ENCODE assay signal across 8 mouse cellular contexts in the genomic region with DNA sequence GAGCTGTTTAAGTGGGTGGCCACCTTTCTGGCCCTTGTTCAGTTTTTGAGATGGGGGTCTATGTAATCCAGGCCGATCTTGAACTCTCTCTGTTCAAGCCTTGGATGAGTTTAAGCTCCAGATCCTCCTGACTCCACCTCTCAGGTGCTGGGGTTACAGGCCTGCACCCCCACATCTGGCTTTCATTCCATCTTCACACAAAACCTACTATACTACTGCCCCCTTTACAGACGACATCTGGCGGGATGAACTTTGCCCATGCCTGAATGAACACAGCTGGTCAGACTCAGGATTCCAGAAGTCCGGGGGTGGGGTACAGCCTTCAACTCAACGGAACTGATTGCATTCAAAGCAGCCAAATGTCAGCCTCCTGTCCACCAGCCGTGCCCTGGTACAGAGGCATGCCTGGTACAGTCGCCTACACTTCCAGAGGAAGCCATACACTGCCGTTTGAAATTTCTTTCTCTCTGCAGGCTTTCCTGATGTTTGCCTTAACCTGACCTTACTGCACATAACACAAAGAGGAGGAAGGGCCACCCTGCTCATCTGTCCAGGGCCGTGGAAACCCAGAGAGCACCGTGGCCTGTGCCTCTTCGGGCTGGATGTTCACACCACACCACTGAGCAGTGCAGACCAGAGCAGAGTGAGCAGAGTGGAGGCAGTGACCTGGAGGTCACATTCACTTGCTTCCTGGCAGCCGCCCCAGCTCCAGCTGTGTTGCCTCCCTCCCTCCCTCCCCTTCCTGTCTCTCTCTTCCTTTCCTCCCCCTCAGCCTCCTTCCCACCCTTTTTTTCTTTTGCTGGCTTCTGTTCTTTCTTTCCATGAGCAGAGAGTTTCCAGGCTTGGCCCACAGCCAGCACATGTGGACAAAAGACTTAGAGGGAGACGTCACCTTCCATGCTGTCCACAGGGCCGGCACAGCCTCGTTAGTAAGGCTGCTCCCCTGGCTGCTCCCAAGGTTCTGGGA. TPM values are rescaled to one million over a fixed set of nuclear protein-coding genes. Genes with fewer than 3 reads are reported as not detected.
A peak's percentile ranks its signal among the peaks of the same experiment; 100 is the strongest.
DNase-seq lines count a peak whose midpoint lies in the region; ATAC-seq and TF ChIP-seq lines count a peak whose summit lies in the region.

No protein-coding gene starts in this region.

- H3K4me3 ChIP-seq in embryonic facial prominence, embryonic 10.5 days, result peak overlapping the region; percentile 40
- H3K4me3 ChIP-seq in liver, embryonic 14.5 days (ENCODE audit: insufficient read depth in 1 of 2, low read depth in 2 of 2, low read length in 2 of 2), result no peak overlapping the region
- no peak overlapping the region for H3K4me3 ChIP-seq in neural tube, embryonic 13.5 days

- H3K4me1 ChIP-seq in embryonic facial prominence, embryonic 10.5 days, result peaks cover 82% of the 10 kb centered on the region
- H3K4me1 ChIP-seq in liver, embryonic 14.5 days (replicated peaks; ENCODE audit: control insufficient read depth in 2 of 2, insufficient read depth in 2 of 2, low read length in 1 of 2), result peaks cover 0 to 23% of the 10 kb centered on the region in 2 experiments; a peak in 2 of 4 replicates
- H3K4me1 ChIP-seq in neural tube, embryonic 13.5 days (replicated peaks), result peaks cover 89% of the 10 kb centered on the region

- no peaks in the 10 kb centered on the region for H3K9me3 ChIP-seq in embryonic facial prominence, embryonic 10.5 days
- H3K9me3 ChIP-seq in liver, embryonic 14.5 days (ENCODE audit: control insufficient read depth, low read length), result no peaks in the 10 kb centered on the region
- no peaks in the 10 kb centered on the region for H3K9me3 ChIP-seq in neural tube, embryonic 13.5 days

- DNase-seq in adipocyte (ENCODE audit: low spot score), result peak; percentile 95
- peak; percentile 77 for DNase-seq in embryonic facial prominence, embryonic 10.5 days (ENCODE audit: low spot score)
- peak; percentile 85 for DNase-seq in heart, adult 8-10 months (ENCODE audit: low spot score)
- DNase-seq in kidney, adult 18-20 months, result peak; percentile 62
- DNase-seq in liver, embryonic 14.5 days (ENCODE audit: low read depth in 3 of 3, low spot score in 3 of 3), result no peak
- peak; percentile 78 for DNase-seq in yolk sac, embryonic 10.5 days (ENCODE audit: low spot score)
- no peak for DNase-seq in layer of hippocampus, adult 9-10 months (ENCODE audit: low spot score)

- H3K27me3 ChIP-seq in embryonic facial prominence, embryonic 10.5 days (replicated peaks; ENCODE audit: low read depth, poor library complexity, severe bottlenecking), result no peaks in the 10 kb centered on the region
- no peaks in the 10 kb centered on the region for H3K27me3 ChIP-seq in liver, embryonic 14.5 days (ENCODE audit: control insufficient read depth, insufficient read depth, low read length)
- H3K27me3 ChIP-seq in neural tube, embryonic 13.5 days, result no peaks in the 10 kb centered on the region

- no peak overlapping the region for H3K4me2 ChIP-seq in liver, embryonic 14.5 days (ENCODE audit: low read depth)
- peak overlapping the region; percentile 26; the same call in 1 of the 2 replicates for H3K4me2 ChIP-seq in neural tube, embryonic 13.5 days

- no peak for TF ChIP-seq CTCF in liver, embryonic 14.5 days (IDR thresholded peaks at IDR 0.05; ENCODE audit: low read depth)

- peak; percentile 67; the same call in 1 of the 2 replicates for ATAC-seq in liver, embryonic 14.5 days (ENCODE audit: insufficient read depth)
- ATAC-seq in neural tube, embryonic 13.5 days (ENCODE audit: low read depth), result peak; percentile 79

- peak overlapping the region; percentile 83 for H3K27ac ChIP-seq in embryonic facial prominence, embryonic 10.5 days (replicated peaks)
- H3K27ac ChIP-seq in liver, embryonic 14.5 days, result no peak overlapping the region
- H3K27ac ChIP-seq in neural tube, embryonic 13.5 days (replicated peaks), result peak overlapping the region; percentile 79

- H3K9ac ChIP-seq in liver, embryonic 14.5 days (replicated peaks), result no peak overlapping the region
- peak overlapping the region; percentile 41 for H3K9ac ChIP-seq in neural tube, embryonic 13.5 days

- H3K36me3 ChIP-seq in embryonic facial prominence, embryonic 10.5 days (replicated peaks), result peaks cover 24% of the 10 kb centered on the region
- H3K36me3 ChIP-seq in liver, embryonic 14.5 days (replicated peaks; ENCODE audit: control insufficient read depth, insufficient read depth, low read depth), result no peaks in the 10 kb centered on the region
- H3K36me3 ChIP-seq in neural tube, embryonic 13.5 days, result no peaks in the 10 kb centered on the region

- TF ChIP-seq EP300 in liver, embryonic 14.5 days (IDR thresholded peaks at IDR 0.05; ENCODE audit: low read depth), result no peak

- WGBS in embryonic facial prominence, embryonic 10.5 days, result 17% methylated on average over 15 of the region's 15 CpGs
- WGBS in liver, embryonic 14.5 days (ENCODE audit: insufficient replicate concordance), result 45% methylated on average over 15 of the region's 15 CpGs
- WGBS in neural tube, embryonic 13.5 days, result 19% methylated on average over 15 of the region's 15 CpGs

RNA-seq across cellular contexts. Expression of gene Dennd2a, which starts 14.8 kb away (rescaled TPM):
- polyA plus RNA-seq in embryonic facial prominence, embryonic 10.5 days (2016; fragmentation: Nextera tagmentation; extraction: Ambion mirVana), result 34.3 and 37.8 TPM in 2 replicates
- total RNA-seq in heart, adult 8-10 months (2022), result 1 to 10 TPM; 4.6 to 6.4 (median 5.7) TPM
- 1.3 and 1.4 TPM in 2 replicates for polyA plus RNA-seq in liver, embryonic 14.5 days (2012; rRNA removed)
- 1.0 and 1.7 TPM in 2 replicates for polyA plus RNA-seq in liver, embryonic 14.5 days (2014; fragmentation: Nextera tagmentation; extraction: Ambion mirVana)
- 25.8 and 26.1 TPM in 2 replicates for polyA plus RNA-seq in neural tube, embryonic 13.5 days (2015; fragmentation: Nextera tagmentation; extraction: Ambion mirVana)

RNA-seq across cellular contexts. Expression of gene Adck2, which starts 30.8 kb away (rescaled TPM):
- 21.3 and 26.1 TPM in 2 replicates for polyA plus RNA-seq in embryonic facial prominence, embryonic 10.5 days (2016; fragmentation: Nextera tagmentation; extraction: Ambion mirVana)
- total RNA-seq in heart, adult 8-10 months (2022), result 10 to 100 TPM in 3 of 4 experiments, 1 to 10 TPM in 1; 9.4 to 15.7 (median 13.7) TPM
- polyA plus RNA-seq in liver, embryonic 14.5 days (2012; rRNA removed), result 2.2 and 3.1 TPM in 2 replicates
- 6.7 and 7.8 TPM in 2 replicates for polyA plus RNA-seq in liver, embryonic 14.5 days (2014; fragmentation: Nextera tagmentation; extraction: Ambion mirVana)
- 39.5 and 41.7 TPM in 2 replicates for polyA plus RNA-seq in neural tube, embryonic 13.5 days (2015; fragmentation: Nextera tagmentation; extraction: Ambion mirVana)

RNA-seq across cellular contexts. Expression of gene Gm42420, which starts 42.6 kb away (rescaled TPM):
- 0.53 TPM in 1 of 2 replicates, not detected in the other for polyA plus RNA-seq in embryonic facial prominence, embryonic 10.5 days (2016; fragmentation: Nextera tagmentation; extraction: Ambion mirVana)
- not detected for total RNA-seq in heart, adult 8-10 months (2022)
- 0.87 and 1.6 TPM in 2 replicates for polyA plus RNA-seq in liver, embryonic 14.5 days (2012; rRNA removed)
- 2.1 and 2.5 TPM in 2 replicates for polyA plus RNA-seq in liver, embryonic 14.5 days (2014; fragmentation: Nextera tagmentation; extraction: Ambion mirVana)
- not detected in 2 replicates for polyA plus RNA-seq in neural tube, embryonic 13.5 days (2015; fragmentation: Nextera tagmentation; extraction: Ambion mirVana)

RNA-seq across cellular contexts. Expression of gene Ndufb2, which starts 49.5 kb away (rescaled TPM):
- polyA plus RNA-seq in embryonic facial prominence, embryonic 10.5 days (2016; fragmentation: Nextera tagmentation; extraction: Ambion mirVana), result 274 and 279 TPM in 2 replicates
- 100 to 1,000 TPM; 683 to 751 (median 738) TPM for total RNA-seq in heart, adult 8-10 months (2022)
- 105 and 120 TPM in 2 replicates for polyA plus RNA-seq in liver, embryonic 14.5 days (2012; rRNA removed)
- polyA plus RNA-seq in liver, embryonic 14.5 days (2014; fragmentation: Nextera tagmentation; extraction: Ambion mirVana), result 279 TPM in 2 replicates
- polyA plus RNA-seq in neural tube, embryonic 13.5 days (2015; fragmentation: Nextera tagmentation; extraction: Ambion mirVana), result 393 and 454 TPM in 2 replicates

Comparison
In these comparisons a context has a peak if more than half of its experiments do, and no peak if none do; other contexts are left out.
1. DNase-seq: peak in adipocyte (single experiment), embryonic facial prominence, embryonic 10.5 days (single experiment), heart, adult 8-10 months (single experiment), kidney, adult 18-20 months (single experiment) and yolk sac, embryonic 10.5 days (single experiment); none in liver, embryonic 14.5 days (0 of 3) and layer of hippocampus, adult 9-10 months (single experiment).